Mouse (Mus musculus): ENCODE data around the gene Bbc3.
"Not testable (repeated sequence)": the region's sequence is repeated elsewhere in the genome, so short reads cannot be mapped to it uniquely, and the experiment has no call there.

Bbc3 gene

DNA sequence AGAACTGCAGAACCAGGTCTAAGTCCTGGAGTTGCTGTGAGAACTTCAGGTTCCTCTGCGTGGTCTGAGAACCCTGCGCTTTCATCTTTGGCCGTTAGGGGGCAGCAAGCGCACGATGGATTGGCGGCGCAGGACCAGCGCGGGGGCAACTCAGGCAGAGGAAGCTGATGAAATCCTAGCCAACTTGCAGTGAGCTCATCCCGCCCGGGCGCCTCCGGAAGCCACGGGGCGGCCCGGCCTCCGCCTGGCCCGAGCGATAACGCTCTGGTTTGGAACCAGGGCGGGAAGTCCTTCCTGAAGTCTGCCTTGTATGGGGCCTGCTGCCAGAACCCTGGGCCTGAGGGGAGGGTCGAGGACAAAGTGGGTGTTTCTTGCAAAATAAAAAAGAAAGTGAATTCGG, 13.4 kb upstream of the Bbc3 start:
- DNase-seq (ENCODE audit: low spot score), result no peak

DNA sequence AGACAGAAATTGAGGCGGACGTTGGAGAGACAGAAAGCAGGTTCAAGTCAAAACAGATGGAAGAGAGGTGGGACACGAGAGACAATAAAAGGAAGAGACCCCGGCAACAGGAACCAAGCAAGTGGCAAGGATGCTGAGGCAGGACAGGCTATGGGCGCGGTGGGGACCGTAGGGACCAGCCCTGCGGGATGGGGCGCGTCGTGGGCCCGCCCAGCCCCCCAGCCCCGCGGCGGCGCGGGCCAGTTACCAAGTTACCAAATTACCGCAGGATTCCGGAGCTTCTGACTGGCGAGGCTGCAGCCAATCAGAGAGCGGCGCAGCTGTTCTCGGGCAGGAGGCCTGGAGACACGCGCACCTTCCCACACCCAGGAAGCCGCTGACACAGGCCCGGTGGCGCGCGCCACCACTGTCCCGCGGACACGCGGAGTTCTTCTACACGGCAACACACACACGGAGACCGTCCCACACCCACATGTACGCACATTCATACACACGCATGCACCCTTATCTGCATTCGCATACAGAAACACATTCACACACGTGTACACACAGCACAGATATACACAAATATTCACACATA, 12.8 kb upstream of the Bbc3 start:
- DNase-seq (ENCODE audit: low spot score), result peak; percentile 39

DNA sequence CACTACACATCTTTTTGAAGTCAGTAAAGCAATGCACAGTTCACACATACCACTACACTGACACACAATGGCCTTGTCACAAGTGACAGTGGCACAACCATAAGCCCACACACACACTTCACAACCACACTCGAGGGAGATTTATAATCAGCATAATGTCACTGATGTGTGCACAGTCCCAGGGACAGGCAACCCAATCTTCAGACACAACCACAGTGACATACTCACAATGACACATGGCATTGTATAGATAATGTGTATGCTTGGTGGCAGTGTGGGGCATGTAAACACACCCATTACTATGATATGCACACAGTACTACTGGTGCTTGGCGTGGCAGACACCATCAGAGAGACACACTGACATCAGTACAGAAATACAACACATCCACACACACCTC, 12.0 kb upstream of the Bbc3 start:
- DNase-seq (ENCODE audit: low spot score), result no peak

- DNase-seq (ENCODE audit: low spot score), result peak; percentile 59
These were observed 11.3 kb upstream of the Bbc3 start for GRCm38 (mm10) chr7:16296766-16297390.

GRCm38 (mm10) chr7:16297616-16298015, 10.6 kb upstream of the Bbc3 start:
- no peak for DNase-seq (ENCODE audit: low spot score)

- DNase-seq (ENCODE audit: low spot score), result no peak
These were observed 9.3 kb upstream of the Bbc3 start for GRCm38 (mm10) chr7:16298927-16299326.

DNA sequence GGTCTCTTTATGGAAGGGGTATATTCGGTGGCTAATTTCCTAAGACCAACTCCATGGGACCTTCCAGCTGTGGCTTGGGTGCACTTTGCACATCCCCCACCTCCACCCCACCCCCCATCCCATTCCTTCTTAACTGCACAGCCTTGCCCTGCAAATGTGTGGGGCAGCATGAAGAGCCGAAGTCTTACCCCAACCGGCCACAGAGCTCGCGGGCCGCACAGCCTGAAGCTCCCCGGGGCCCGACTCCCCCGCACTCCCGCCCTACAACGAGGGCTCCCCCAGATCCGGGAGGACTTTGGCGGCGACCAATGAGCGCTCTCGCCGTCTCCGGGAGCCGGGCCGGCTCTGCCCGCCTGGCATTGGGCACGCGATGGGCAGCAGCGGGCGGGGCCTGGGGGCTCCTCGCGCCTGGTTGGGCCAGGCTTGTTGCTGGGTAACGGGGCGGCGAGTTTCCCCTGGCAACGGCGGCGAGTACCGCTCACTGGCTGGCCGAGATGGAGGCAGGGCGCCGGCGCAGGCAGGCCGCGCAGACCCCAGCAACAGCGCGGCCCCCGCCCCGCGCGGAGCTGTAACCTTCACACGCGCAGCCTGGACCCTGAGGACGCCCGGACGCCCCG, 8.7 kb upstream of the Bbc3 start:
- no peak for DNase-seq (ENCODE audit: low spot score)

DNA sequence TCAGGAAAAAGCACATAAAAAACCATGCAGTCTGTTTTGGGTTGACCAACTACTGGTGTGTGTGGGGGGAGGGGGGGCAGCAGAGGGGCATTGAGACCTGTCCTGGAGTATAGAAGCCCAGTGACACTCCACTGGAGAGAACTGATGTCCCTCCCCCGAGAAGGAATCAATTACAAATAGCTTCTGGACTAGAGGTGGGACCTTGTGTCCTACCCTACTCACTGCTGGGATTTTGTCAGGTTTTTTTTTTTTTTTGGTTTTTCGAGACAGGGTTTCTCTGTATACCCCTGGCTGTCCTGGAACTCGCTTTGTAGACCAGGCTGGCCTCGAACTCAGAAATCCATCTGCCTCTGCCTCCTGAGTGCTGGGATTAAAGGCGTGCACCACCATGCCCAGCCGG, 1.1 kb upstream of the Bbc3 start:
- DNase-seq (ENCODE audit: low spot score), result not testable (repeated sequence)

DNA sequence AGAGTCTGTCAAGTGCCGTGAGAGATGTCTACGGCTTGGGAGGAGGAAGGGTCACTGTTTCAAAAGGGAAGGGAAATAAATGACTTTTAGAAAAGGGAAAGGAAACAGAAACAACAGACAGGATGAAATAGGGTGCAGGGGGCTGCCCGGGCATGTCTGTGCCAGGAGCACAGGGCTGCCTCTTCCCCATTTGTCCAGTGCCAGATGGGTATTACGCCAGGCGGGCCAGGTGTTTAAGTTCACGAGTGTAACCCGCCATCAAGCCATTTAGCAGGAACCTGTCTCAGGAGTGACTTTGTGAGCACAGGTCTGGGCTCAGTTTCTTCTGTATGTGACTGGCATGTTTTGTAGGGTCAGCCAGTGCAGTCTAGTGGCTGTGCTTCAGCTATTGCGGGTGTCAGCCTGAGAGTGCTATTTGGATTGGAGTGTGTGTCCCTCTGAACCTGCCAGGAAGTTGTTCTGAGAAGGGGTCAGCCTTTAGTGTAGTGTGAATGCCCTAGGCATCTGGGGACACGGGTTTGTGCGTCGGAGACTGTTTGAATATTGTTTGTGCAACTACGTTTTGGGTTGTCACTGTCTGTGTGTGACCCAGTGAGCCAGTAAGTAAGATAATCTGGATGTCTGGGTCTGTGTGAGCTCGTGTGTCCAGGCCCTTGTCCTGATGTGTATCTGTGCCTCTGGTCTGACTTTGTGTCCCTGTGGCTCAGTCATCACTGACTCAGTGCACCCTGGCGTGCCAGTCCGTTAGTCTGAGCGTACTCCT, 543 bp downstream of the Bbc3 start:
- no peak for DNase-seq (ENCODE audit: low spot score)

GRCm38 (mm10) chr7:16309318-16310019, 1.3 kb downstream of the Bbc3 start:
- DNase-seq (ENCODE audit: low spot score), result no peak

DNA sequence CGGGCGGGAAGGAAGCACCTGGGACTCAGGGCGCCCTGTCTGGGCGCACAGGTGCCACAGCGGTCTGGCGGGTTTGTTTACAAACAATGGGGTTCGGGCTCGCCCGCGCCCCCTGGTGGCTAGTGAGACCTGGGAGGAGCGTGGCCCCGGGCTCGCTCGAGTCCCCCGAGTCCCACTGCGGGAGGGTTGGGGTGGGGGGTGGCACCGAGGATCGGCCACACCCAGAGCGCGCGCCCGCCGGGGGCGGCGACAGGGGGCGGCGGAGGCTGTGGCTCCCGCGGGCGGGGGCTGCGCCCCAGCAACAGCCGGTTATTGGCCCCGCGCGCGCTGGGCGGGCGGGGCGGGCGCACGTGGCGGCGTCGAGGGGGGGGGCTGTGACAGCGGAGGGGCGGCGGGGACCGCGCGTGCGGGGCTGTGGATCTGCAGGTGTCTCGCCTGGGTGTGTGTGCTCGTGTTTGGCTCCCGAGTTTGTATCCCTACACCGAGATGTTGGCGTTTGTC, 1.9 kb downstream of the Bbc3 start:
- DNase-seq (ENCODE audit: low spot score), result no peak

GRCm38 (mm10) chr7:16310521-16311452, 2.6 kb downstream of the Bbc3 start:
- DNase-seq (ENCODE audit: low spot score), result no peak

DNA sequence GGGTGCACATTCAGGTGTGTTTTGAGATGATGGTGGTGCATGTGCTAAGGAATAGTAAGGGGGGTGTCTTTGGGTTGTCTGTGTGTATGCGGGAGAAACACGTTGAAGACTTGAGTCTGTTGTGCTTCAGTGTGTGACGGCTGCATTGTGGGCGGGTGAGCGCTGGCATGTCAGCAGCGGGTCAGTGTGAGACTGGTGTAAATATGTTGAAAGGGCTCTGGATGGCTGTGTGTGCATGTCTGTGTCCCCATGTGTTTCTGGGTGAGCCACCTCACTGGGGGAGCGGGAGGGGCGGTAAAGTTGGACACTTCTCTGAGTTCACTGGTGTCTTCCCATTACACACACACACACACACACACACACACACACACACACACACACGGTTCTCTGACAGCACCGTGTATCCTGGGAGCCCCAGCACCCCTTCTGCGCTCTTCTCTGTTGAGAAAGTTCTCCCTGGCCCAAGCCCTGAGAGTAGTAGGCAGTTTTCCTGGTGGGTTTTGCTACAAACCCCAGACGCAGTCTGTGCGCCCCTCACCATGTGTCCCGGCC, 3.3 kb downstream of the Bbc3 start:
- no peak for DNase-seq (ENCODE audit: low spot score)

DNA sequence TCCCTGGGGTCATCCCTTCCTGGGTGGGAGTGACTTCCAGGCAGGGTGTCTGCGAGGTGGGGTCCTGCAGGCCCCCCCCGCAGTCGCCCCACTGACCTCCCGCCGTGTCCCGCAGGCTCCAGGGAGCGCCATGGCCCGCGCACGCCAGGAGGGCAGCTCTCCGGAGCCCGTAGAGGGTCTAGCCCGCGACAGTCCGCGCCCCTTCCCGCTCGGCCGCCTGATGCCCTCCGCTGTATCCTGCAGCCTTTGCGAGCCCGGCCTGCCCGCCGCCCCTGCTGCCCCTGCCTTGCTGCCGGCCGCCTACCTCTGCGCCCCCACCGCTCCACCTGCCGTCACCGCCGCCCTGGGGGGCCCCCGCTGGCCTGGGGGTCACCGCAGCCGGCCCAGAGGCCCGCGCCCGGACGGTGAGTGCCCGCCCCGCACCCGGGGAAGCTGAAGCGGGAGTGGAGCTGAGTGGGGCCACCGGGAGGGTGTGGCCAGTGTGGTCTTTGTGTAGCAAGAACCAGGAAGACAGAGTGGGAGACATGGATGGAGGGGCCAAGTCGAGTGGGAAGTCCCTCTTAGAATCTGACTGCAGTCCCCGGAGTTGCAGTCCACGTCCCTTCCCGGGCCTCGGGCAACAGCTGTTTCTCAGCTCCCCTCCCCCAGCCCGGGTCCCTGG, 3.9 kb downstream of the Bbc3 start:
- no peak for DNase-seq (ENCODE audit: low spot score)

DNA sequence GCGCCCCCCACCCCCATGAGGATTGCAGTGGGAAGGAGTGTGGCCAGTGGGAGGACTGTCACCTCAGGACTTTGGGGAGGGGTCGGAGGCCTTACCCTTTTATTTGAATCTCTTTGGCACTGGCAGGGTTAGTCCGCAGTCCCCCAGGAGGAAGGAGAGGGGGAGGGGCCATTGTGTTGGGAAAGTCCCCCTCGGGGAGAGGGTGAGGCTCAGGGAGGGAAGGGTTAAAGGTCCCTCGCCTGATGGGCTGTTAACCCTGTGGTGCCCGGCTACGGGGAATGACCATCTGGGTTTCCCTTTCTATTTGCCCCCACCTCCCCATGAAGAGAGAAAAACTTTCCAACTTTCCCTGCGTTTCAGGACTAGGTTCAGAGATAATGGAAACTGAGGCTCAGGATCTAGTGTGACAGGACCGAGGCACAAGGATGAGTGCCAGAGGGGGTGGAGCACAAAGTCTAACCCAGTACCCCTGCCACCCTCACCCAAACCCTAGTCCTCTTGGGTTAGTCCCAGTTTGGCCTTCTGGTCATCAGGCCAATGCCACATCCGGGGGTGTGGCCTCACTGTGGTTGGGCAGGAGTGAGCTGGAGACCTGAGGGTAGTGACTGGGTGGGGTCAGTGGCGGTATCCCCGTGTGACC, 4.6 kb downstream of the Bbc3 start:
- DNase-seq (ENCODE audit: low spot score), result no peak

DNA sequence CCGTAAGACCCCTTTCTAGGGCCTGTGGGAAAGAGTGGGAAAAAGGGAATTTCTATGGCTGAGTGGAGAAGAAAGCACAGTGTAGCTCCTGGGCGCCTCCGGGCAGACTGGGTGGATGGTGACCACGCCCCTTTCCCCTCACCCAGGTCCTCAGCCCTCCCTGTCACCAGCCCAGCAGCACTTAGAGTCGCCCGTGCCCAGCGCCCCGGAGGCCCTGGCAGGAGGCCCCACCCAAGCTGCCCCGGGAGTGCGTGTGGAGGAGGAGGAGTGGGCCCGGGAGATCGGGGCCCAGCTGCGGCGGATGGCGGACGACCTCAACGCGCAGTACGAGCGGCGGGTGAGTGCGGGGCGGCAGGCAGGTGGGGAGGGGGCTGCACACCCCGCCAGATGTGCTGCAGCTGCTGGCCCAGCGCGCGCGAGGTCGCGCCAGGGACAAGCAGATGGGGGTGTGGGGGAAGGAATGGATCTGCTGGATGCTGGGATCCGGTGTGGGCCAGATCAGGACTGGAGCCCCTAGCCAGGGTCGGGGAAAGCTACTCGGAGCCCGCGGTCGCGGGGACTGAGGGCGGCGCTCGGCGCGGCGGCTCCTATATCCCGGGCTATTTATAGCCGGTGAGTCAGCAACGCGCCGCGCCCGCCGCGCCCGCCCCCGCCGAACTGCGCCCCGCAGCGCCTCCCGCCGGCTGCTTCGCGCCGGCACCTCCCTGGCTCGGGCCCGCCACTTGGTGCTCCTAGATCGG, 5.5 kb downstream of the Bbc3 start:
- DNase-seq (ENCODE audit: low spot score), result no peak

DNA sequence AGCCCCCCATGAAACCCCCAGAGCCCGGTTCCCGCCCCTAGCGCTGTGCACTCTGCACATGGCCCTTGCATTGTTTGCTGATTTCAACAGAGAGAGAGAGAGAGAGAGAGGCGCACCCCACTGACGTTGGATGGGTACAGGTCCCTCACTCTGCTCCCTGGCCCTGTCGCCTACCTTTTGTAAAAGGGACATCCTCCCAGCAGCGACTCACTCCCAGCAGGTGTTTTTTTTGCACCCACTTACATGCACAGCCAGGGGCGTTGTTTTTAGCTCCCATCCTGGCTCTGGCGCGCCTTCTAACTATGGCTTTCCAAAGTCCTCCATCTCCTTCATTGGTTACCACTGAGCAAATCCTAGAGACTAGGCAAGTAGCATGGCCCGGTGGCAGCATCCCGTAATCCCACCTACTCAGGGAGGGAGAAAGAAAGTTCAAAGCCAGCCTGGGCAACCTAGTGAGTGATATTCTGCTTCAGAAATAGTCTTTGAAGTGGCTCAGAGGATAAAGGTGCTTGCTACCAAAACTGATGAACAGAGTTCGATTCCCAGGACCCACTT, 6.1 kb downstream of the Bbc3 start:
- no peak for DNase-seq (ENCODE audit: low spot score)

GRCm38 (mm10) chr7:16315222-16315759, 7.1 kb downstream of the Bbc3 start:
- DNase-seq (ENCODE audit: low spot score), result no peak
